ENCODE assay signal across 10 mouse cellular contexts in the genomic region with DNA sequence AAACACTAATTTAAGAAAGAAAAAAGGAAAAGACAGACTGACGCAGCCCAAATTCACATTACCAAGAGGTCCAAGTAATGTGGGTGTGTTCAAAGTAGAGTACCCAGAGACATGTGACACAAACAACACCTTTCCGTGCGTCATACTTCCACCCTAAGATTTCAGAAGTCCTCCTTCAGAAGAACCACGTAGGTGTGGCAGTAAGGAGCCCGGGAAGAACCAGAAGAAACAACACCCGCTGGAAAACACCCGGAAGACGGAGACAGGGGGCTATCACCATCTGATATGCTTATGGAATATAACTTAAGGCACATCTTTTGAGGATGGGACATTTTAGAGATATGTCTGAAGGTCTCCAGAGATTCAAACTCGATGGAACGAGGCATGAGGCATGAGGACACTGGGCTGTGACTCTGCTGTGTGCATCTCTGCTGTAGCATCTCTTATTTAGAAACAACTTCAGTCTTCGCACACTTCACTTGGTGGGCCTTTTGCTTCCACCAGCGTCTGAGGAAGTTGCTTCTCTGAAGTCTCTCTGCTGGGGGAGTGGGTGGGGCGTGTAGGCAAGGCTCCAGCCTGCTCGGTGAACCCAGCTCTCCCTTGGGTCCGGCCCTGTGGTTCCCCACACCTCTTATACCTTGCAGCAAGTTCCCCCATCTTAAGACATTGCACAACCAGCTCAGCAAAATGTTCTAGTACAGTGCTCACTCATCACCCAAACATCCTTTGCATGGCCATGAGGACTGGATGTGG. TPM values are rescaled to one million over a fixed set of nuclear protein-coding genes. Genes with fewer than 3 reads are reported as not detected.
A peak's percentile ranks its signal among the peaks of the same experiment; 100 is the strongest.
DNase-seq lines count a peak whose midpoint lies in the region; ATAC-seq and TF ChIP-seq lines count a peak whose summit lies in the region.
"Had no signal": no experiment of that assay in that cellular context is flagged by ENCODE, and none has a peak within 500 bp of the region (broad histone marks: within the 10 kb centered on the region; RNA-seq: fewer than 3 reads in every experiment).

No protein-coding gene starts in this region.

- no peaks in the 10 kb centered on the region; the same call in 1 of the 2 replicates for H3K4me1 ChIP-seq in lung, adult 2 months (ENCODE audit: control insufficient read depth, insufficient read depth, low read length)
- H3K4me1 ChIP-seq: midbrain, embryonic 12.5 days had no signal

- no peak overlapping the region for H3K4me3 ChIP-seq in lung, adult 2 months (replicated peaks; ENCODE audit: extremely low read depth, low read depth, low read length)
- H3K4me3 ChIP-seq: left cerebral cortex, adult 2 months; midbrain, embryonic 12.5 days had no signal

- TF ChIP-seq POLR2A in lung, adult 2 months (IDR thresholded peaks at IDR 0.05; ENCODE audit: borderline replicate concordance, extremely low read depth, low read depth, low read length), result no peak

- peak; percentile 51 for ATAC-seq in CD4-positive, CD25-positive, alpha-beta regulatory T cell, adult 4 months

- DNase-seq in heart, adult 18-20 months, result peak; percentile 29 to 78
- DNase-seq in heart, postnatal 4 days, result no peak
- peak; percentile 19 for DNase-seq in lung, adult 2 months
- DNase-seq in spleen, postnatal 36 days (ENCODE audit: low spot score in 2 of 2), result peak; percentile 96 to 97
- no peak for DNase-seq in yolk sac, embryonic 10.5 days (ENCODE audit: low spot score)
- DNase-seq in right cerebral cortex, adult 18-20 months, result no peak
- DNase-seq in cerebellum, adult 9-10 months, result no peak

- WGBS in lung, adult 2 months, result 84% methylated on average over 15 of the region's 15 CpGs

- no peak for TF ChIP-seq CTCF in lung, adult 2 months (IDR thresholded peaks at IDR 0.05; ENCODE audit: insufficient read depth, low read length)

RNA-seq across cellular contexts. Expression of a gene that starts 13.7 kb away (rescaled TPM):
- 1 to 10 TPM; 6.3 to 7.7 TPM for total RNA-seq in heart, adult 18-20 months (2021)
- total RNA-seq in heart, postnatal 4 days (2021), result 1 to 10 TPM; 7.9 to 8.1 TPM
- 10 to 100 TPM; 23.7 to 25.2 TPM for polyA plus RNA-seq in CD4-positive, CD25-positive, alpha-beta regulatory T cell, adult 4 months (2017; shearing (Covaris generic))
- 6.9 and 9.5 TPM in 2 replicates for polyA plus RNA-seq in lung, adult 2 months (2012; rRNA removed)

RNA-seq across cellular contexts. Expression of a gene that starts 13.9 kb away (rescaled TPM):
- total RNA-seq in heart, adult 18-20 months (2021), result not detected
- under 1 TPM; 0.36 to 0.48 TPM for total RNA-seq in heart, postnatal 4 days (2021)
- under 1 TPM; 0.30 to 0.57 TPM for polyA plus RNA-seq in CD4-positive, CD25-positive, alpha-beta regulatory T cell, adult 4 months (2017; shearing (Covaris generic))
- polyA plus RNA-seq in lung, adult 2 months (2012; rRNA removed), result 0.38 and 0.47 TPM in 2 replicates

Comparison
In these comparisons a context has a peak if more than half of its experiments do, and no peak if none do; other contexts are left out.
1. DNase-seq: peak in heart, adult 18-20 months (2 of 2), lung, adult 2 months (single experiment) and spleen, postnatal 36 days (2 of 2); none in heart, postnatal 4 days (single experiment), yolk sac, embryonic 10.5 days (single experiment), right cerebral cortex, adult 18-20 months (single experiment) and cerebellum, adult 9-10 months (single experiment).